Mouse (Mus musculus): ENCODE measurements around the gene Hspa1l.

The Hspa1l gene

DNA sequence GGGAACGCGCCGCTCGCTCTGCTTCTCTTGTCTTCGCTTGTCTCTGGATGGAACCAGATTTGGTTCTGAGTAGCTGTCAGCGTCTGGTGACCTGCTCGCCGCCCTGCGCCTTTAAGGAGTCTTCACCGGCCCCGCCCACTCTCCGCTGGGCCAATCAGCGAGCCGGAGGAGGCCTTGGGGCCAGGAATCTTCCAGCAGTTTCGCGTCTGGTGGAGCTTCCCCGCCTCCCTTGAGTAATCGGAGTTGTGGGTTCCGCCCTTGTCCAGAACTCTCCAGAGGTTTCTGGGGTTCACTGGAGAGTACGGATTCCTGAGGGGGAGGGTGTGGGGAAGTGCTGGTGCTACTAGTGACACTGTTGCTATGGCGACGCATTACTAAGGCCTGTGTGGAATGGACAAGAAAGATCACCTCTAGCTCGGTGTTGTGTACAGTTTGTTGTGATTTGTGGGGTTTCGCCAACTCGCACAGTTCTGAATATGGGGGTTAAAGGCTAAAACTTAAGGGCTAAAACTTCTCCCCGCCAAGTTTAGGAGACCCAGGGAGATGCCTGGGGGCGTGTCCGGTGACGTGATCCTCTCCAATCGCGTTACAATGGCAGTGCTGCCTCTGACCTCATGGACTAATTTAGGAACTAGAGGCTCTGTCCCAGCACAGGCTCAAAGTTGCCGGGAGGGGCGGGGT lies at the start of gene Hspa1l, which contains the start of gene Hspa1a:
TSS of gene Hspa1l (plus strand) at position 635 of the 681 bp plus-strand sequence.
TSS of gene Hspa1a (minus strand) at position 88 of the 681 bp plus-strand sequence.
- DNase-seq (ENCODE audit: low spot score) = peak; percentile 87

DNA sequence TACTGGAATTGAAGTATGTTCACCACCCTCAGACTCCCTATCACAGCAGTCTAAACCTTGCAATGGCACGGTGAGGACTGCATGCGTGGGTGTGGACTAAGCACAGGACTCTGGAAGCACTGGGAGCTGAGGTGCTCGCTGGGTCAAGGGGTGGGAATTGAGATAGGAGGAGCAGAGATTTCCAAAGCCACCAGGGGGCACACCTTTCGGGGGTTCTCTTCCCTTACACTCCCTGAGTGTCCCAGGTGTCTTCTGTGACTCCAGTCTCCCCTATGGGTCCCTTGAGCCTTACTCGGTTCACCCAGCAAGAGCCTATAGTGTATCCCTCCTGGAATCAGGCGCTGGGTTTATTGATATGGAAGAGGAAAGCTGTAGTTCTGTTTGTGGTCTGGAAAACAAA lies 49.6 kb upstream of the Hspa1l start:
- peak; percentile 18 for DNase-seq (ENCODE audit: low spot score)

DNA sequence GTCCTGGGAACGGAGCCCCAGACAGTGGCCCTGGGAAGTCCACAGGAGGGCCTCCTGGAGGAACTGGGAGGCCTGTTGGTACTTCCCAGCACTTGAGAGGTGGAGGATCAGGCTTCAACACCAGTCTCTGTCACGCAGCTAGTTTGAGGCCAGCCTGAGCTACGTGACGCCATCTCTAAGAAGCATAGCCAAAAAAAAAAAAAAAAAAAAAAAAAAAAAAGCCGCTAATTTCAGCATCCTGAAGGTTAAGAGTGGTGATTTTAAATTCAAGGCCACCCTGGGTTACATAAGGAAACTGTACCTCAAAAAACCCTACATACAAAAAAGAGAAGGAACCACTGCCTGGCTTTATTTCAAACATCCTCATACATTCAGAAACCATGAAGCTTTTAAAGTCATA lies 48.2 kb upstream of the Hspa1l start:
- no peak for DNase-seq (ENCODE audit: low spot score)

- DNase-seq (ENCODE audit: low spot score) = no peak
Measured at GRCm38 (mm10) chr17:34927306-34928019, 45.0 kb upstream of the Hspa1l start.

GRCm38 (mm10) chr17:34928841-34929240 lies 43.7 kb upstream of the Hspa1l start:
- DNase-seq (ENCODE audit: low spot score) = no peak

- peak; percentile 100 for DNase-seq (ENCODE audit: low spot score)
Measured at GRCm38 (mm10) chr17:34931061-34931734, 41.3 kb upstream of the Hspa1l start, which contains the start of gene Neu1. TSS of gene Neu1 (plus strand) at chr17:34931253.

DNA sequence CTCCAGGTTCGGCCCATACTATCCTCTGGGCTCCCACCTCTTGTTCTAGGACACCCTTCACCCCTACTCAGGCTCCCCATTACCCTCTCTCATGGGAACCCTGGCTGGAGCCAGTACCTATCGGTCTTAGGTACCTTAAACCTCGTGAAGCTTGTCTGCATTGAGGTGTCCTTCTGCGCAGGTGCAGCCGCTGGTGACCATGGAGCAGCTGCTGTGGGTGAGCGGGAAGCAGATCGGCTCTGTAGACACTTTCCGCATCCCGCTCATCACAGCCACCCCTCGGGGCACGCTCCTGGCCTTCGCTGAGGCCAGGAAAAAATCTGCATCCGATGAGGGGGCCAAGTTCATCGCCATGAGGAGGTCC lies 40.8 kb upstream of the Hspa1l start:
- DNase-seq (ENCODE audit: low spot score) = peak; percentile 34

DNA sequence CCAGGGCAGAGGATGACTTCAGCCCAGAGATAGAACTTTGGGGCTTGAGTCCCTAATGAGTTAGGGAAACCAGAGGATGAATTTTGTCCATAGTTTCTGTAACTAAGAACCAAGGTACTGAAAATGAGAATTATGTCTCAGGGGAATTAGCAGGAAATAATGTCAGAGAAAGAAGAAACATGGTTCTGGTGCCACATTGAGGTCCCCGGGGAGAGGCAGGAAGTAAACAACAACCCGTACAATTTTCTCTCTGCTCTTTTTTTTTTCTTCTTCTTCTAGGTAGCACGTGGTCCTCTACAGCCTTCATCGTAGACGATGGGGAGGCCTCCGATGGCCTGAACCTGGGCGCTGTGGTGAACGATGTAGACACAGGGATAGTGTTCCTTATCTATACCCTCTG lies 40.2 kb upstream of the Hspa1l start:
- no peak for DNase-seq (ENCODE audit: low spot score)

DNA sequence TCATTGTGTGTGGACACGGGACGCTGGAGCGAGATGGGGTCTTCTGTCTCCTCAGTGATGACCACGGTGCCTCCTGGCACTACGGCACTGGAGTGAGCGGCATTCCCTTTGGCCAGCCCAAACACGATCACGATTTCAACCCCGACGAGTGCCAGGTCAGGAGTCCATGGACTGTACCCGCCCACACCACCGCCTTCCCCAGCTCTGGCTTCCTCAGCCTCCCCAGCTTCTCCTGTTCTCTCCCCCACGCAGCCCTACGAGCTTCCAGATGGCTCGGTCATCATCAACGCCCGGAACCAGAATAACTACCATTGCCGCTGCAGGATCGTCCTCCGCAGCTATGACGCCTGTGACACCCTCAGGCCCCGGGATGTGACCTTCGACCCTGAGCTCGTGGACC lies 38.5 kb upstream of the Hspa1l start:
- no peak for DNase-seq (ENCODE audit: low spot score)

GRCm38 (mm10) chr17:34934830-34935229 lies 37.7 kb upstream of the Hspa1l start:
- no peak for DNase-seq (ENCODE audit: low spot score)

- no peak for DNase-seq (ENCODE audit: low spot score)
Measured at GRCm38 (mm10) chr17:34937960-34938505, 34.5 kb upstream of the Hspa1l start.

DNA sequence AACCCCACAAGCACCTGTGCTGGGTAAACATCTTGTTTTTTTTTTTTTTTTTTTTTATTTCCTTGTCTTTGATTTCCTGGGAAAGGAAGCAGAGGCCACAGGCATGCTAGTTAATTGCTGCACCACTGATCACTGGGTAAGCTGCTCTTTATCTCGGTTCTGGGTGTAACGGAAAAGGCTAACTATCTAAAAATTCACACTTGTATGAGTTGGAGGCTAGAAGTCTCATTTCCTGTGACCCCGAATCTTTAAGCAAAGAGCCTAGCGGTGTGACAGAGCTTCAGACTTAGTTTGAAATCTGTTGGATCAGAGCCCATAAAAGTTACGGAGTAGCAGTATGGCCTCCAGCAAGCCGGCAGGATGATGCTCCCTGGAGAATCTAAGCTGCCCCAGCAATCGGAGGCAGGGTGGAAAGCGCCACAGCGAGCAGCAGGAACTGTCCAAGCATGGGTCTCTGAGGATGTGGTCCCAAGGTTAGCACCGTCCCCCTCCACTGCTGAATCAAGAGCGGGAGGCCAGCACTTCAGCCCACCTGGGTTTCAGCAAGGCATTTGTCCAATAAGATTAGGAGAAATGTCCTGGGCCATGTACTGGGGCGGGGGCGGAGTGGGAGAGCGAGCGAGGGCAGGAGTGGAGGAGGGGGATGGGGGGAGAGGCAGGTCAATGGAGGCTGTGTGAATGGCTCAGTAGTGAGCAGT lies 31.0 kb upstream of the Hspa1l start:
- DNase-seq (ENCODE audit: low spot score) = peak; percentile 67

GRCm38 (mm10) chr17:34943128-34943815 lies 29.2 kb upstream of the Hspa1l start:
- no peak for DNase-seq (ENCODE audit: low spot score)

- no peak for DNase-seq (ENCODE audit: low spot score)
Measured at GRCm38 (mm10) chr17:34944362-34944761, 28.1 kb upstream of the Hspa1l start.

GRCm38 (mm10) chr17:34946486-34947140 lies 25.9 kb upstream of the Hspa1l start:
- DNase-seq (ENCODE audit: low spot score) = no peak

GRCm38 (mm10) chr17:34947606-34948005 lies 24.9 kb upstream of the Hspa1l start:
- DNase-seq (ENCODE audit: low spot score) = peak; percentile 71

DNA sequence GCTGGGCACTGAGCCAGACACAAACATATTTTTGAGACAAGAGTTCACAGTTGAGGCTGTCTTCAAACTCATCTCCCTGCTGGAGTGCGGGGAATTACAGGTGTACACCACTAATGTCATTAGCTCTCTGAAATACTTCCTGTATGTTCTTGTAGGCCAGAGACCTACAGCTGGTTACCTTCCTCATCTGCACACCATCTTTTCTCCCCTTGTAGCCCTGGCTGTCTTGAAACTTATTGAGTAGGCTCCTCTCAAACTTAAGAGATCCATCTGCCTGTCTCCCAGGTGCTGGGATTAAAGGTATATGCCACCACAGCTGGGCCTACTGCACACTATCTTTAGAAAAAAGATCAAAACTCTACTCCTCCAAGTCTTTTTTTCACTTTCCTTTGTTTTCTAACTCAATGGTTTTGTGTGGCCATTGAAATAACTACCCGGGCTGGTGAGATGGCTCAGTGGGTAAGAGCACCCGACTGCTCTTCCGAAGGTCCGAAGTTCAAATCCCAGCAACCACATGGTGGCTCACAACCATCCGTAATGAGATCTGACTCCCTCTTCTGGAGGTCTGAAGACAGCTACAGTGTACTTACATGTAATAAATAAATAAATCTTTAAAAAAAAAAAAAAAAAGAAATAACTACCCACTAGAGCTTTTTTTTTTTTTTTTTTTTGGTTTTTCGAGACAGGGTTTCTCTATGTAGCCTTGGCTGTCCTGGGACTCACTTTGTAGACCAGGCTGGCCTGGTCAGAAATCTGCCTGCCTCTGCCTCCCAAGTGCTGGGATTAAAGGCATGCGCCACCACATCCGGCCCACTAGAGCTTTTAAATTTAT lies 23.6 kb upstream of the Hspa1l start:
- peak; percentile 27 for DNase-seq (ENCODE audit: low spot score)

DNA sequence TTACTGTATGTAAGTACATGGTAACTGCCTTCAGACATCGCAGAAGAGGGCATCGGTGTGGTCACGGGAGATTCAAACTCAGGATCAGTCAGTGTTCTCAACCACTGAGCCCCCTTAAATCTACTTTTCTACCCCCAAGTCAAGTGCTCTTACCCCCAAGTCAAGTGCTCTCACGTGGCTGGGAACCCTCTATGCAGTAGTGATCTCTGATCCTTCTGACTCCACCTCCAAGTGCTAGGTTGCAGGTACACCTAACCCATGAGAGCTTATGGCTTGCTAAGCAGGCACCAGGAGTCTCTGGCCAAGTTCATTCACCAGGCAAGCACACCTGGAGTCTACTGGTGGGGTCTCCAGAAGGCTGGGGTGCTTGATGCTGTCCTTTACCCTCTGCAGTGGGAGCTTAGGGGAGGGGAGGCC lies 22.9 kb upstream of the Hspa1l start:
- no peak for DNase-seq (ENCODE audit: low spot score)

- peak; percentile 50 for DNase-seq (ENCODE audit: low spot score)
Measured at GRCm38 (mm10) chr17:34950514-34951455, 21.7 kb upstream of the Hspa1l start.
